Mouse (Mus musculus) ES-Bruce4 (cell line): ENCODE data around the gene Lix1l. TPM values are rescaled to one million over a fixed set of nuclear protein-coding genes. Genes with fewer than 3 reads are reported as not detected.
"Not testable (repeated sequence)": the region's sequence is repeated elsewhere in the genome, so short reads cannot be mapped to it uniquely, and the experiment has no call there.

Experiments used
- H3K27ac ChIP-seq: 2 replicates; pipeline ENCODE4 v1.5.1; 2012; ENCODE audit warnings: low read length, inconsistent platforms; ENCODE audit not compliant: insufficient read depth
- H3K27me3 ChIP-seq: 2 replicates; pipeline ENCODE4 v1.6.1; 2012; ENCODE audit warnings: mild to moderate bottlenecking, low read length, inconsistent platforms; ENCODE audit not compliant: control insufficient read depth, poor library complexity, insufficient read depth, severe bottlenecking
- H3K36me3 ChIP-seq: 2 replicates; pipeline ENCODE4 v1.6.1; 2012; ENCODE audit warnings: inconsistent platforms, mild to moderate bottlenecking, low read length, moderate library complexity; ENCODE audit not compliant: control insufficient read depth, poor library complexity, insufficient read depth, severe bottlenecking
- H3K4me1 ChIP-seq: one replicate; pipeline ENCODE4 v1.8.1; 2011; ENCODE audit warnings: low read length; ENCODE audit not compliant: control insufficient read depth, insufficient read depth
- H3K4me3 ChIP-seq: 2 replicates; pipeline ENCODE4 v1.5.1; 2011; ENCODE audit warnings: low read depth, mild to moderate bottlenecking, low read length
- H3K9ac ChIP-seq: 2 replicates; pipeline ENCODE4 v1.6.1; 2012; ENCODE audit warnings: low read depth, mild to moderate bottlenecking, inconsistent platforms; ENCODE audit not compliant: poor library complexity, severe bottlenecking
- H3K9me3 ChIP-seq: replicated peaks from 2 replicates; pipeline ENCODE4 v1.6.1; 2012; ENCODE audit warnings: mild to moderate bottlenecking, low read length, inconsistent platforms; ENCODE audit not compliant: control insufficient read depth, poor library complexity, insufficient read depth, severe bottlenecking
- CTCF ChIP-seq: IDR thresholded peaks from one replicate; pipeline ENCODE4 v1.8.1; 2011; ENCODE audit warnings: low read depth, low read length
- EP300 ChIP-seq: IDR thresholded peaks from 2 replicates; pipeline ENCODE4 v1.6.1; 2011; ENCODE audit warnings: low read depth, low read length; ENCODE audit not compliant: insufficient read depth
- POLR2A ChIP-seq: IDR thresholded peaks from one replicate; pipeline ENCODE4 v1.8.1; 2011; ENCODE audit warnings: low read length; ENCODE audit not compliant: insufficient read depth
- polyA plus RNA-seq: library from polyadenylated mRNA; stranded (reverse); fragments of >200 nt; gene quantifications from 2 replicates; pipeline ENCODE4 v1.2.4, GENCODE M21; 2011; ENCODE audit warnings: low read depth; ENCODE audit not compliant: missing spikeins, insufficient read depth, insufficient read length

Gene Lix1l
- polyA plus RNA-seq, 1 experiment, result 3.1 TPM

- H3K27me3 ChIP-seq, result no peaks in the 10 kb centered on the region
- no peak overlapping the region for H3K4me3 ChIP-seq
- TF ChIP-seq POLR2A (no peak), CTCF (no peak), EP300 (no peak)
- H3K36me3 ChIP-seq, result no peaks in the 10 kb centered on the region
- no peaks in the 10 kb centered on the region for H3K4me1 ChIP-seq
- H3K27ac ChIP-seq, result no peak overlapping the region
- no peaks in the 10 kb centered on the region for H3K9me3 ChIP-seq
- H3K9ac ChIP-seq, result no peak overlapping the region
Measured at GRCm38 (mm10) chr3:96601941-96602703, 1.2 kb downstream of the Lix1l start.

GRCm38 (mm10) chr3:96602704-96603084 lies 1.7 kb downstream of the Lix1l start:
- no peak overlapping the region for H3K27ac ChIP-seq
- no peak overlapping the region for H3K4me3 ChIP-seq
- no peak overlapping the region for H3K9ac ChIP-seq
- no peaks in the 10 kb centered on the region for H3K4me1 ChIP-seq
- H3K27me3 ChIP-seq, result no peaks in the 10 kb centered on the region
- TF ChIP-seq EP300 (no peak), CTCF (no peak), POLR2A (no peak)
- H3K36me3 ChIP-seq, result no peaks in the 10 kb centered on the region
- no peaks in the 10 kb centered on the region for H3K9me3 ChIP-seq

- Histone ChIP-seq H3K36me3 (no peaks in the 10 kb centered on the region), H3K4me3 (no peak overlapping the region), H3K4me1 (no peaks in the 10 kb centered on the region), H3K9ac (no peak overlapping the region), H3K27me3 (no peaks in the 10 kb centered on the region), H3K27ac (no peak overlapping the region), H3K9me3 (no peaks in the 10 kb centered on the region)
- no peak for TF ChIP-seq EP300
- TF ChIP-seq CTCF, result no peak
- no peak for TF ChIP-seq POLR2A
Measured at GRCm38 (mm10) chr3:96603311-96603710, 2.4 kb downstream of the Lix1l start.

GRCm38 (mm10) chr3:96606007-96606406 lies 5.1 kb downstream of the Lix1l start:
- not testable (repeated sequence) for H3K4me3 ChIP-seq, H3K36me3 ChIP-seq, H3K9ac ChIP-seq, H3K27me3 ChIP-seq, H3K9me3 ChIP-seq, H3K4me1 ChIP-seq, H3K27ac ChIP-seq

- Histone ChIP-seq H3K9me3 (no peaks in the 10 kb centered on the region), H3K4me3 (no peak overlapping the region), H3K27ac (no peak overlapping the region), H3K9ac (no peak overlapping the region), H3K27me3 (no peaks in the 10 kb centered on the region), H3K36me3 (no peaks in the 10 kb centered on the region), H3K4me1 (no peaks in the 10 kb centered on the region)
- TF ChIP-seq CTCF (no peak), EP300 (no peak), POLR2A (no peak)
Measured at GRCm38 (mm10) chr3:96606618-96607017, 5.7 kb downstream of the Lix1l start.

GRCm38 (mm10) chr3:96617941-96618340 lies 17.0 kb downstream of the Lix1l start:
- H3K36me3 ChIP-seq, result peaks cover 5% of the 10 kb centered on the region
- no peak for TF ChIP-seq CTCF
- TF ChIP-seq POLR2A, result no peak
- no peak for TF ChIP-seq EP300

More at GRCm38 (mm10) chr3:96617941-96618340, 17.0 kb downstream of the Lix1l start:
- Histone ChIP-seq H3K27ac (no peak overlapping the region), H3K27me3 (no peaks in the 10 kb centered on the region), H3K4me1 (no peaks in the 10 kb centered on the region), H3K9me3 (no peaks in the 10 kb centered on the region), H3K4me3 (no peak overlapping the region), H3K9ac (no peak overlapping the region)
